Mouse (Mus musculus) heart, embryonic 16.5 days (tissue): ENCODE measurements at regions not wholly inside any gene's neighbourhood (a gene's known extent, or its start where the extent isn't known, plus 50 kb on each side); places are given as distances from the start of the nearest gene placed in this dataset.

Source experiments
- ATAC-seq: fragments of 200-750 bp; cut with Nextera tagmentation; replicated peaks from 2 replicates; pipeline ENCODE4 v1.8.0; 2017; ENCODE audit warnings: moderate number of reproducible peaks; ENCODE audit not compliant: insufficient read depth, low FRiP score; ENCODE audit errors: extremely low read depth
- H3K27ac ChIP-seq: fragments of 300-500 bp; sonication (generic); 2 replicates; pipeline ENCODE4 v1.5.1; 2014; ENCODE audit warnings: mild to moderate bottlenecking, low read length, control low read depth, moderate library complexity
- H3K27me3 ChIP-seq: fragments of 300-500 bp; sonication (generic); 2 replicates; pipeline ENCODE4 v1.6.1; 2014; ENCODE audit warnings: low read length, mixed read lengths; ENCODE audit not compliant: control insufficient read depth, insufficient read depth
- H3K36me3 ChIP-seq: fragments of 300-500 bp; sonication (generic); 2 replicates; pipeline ENCODE4 v1.6.1; 2014; ENCODE audit not compliant: control insufficient read depth, insufficient read depth
- H3K4me1 ChIP-seq: fragments of 300-500 bp; sonication (generic); 2 replicates; pipeline ENCODE4 v1.6.1; 2014; ENCODE audit warnings: low read length, mixed read lengths; ENCODE audit not compliant: control insufficient read depth, insufficient read depth
- H3K4me2 ChIP-seq: fragments of 300-500 bp; sonication (generic); 2 replicates; pipeline ENCODE4 v1.6.1; 2014; ENCODE audit warnings: low read depth, mild to moderate bottlenecking, control low read depth, low read length
- H3K4me3 ChIP-seq: fragments of 300-500 bp; sonication (generic); 2 replicates; pipeline ENCODE4 v1.5.1; 2014; ENCODE audit warnings: mild to moderate bottlenecking, control low read depth, low read length
- H3K9ac ChIP-seq: fragments of 300-500 bp; sonication (generic); 2 replicates; pipeline ENCODE4 v1.6.1; 2014; ENCODE audit warnings: low read length, control low read depth
- H3K9me3 ChIP-seq: fragments of 300-500 bp; sonication (generic); replicated peaks from 2 replicates; pipeline ENCODE4 v1.6.1; 2016; ENCODE audit warnings: low read length; ENCODE audit not compliant: control insufficient read depth
- WGBS: fragments of 180-500 bp; shearing (Covaris S2); extraction: QIAGEN DNeasy Blood & Tissue Kit; methylation state at CpG from one replicate; pipeline ENCODE4 v1.1.7; 2014; 5-methylcytosine and 5-hydroxymethylcytosine counted together

DNA sequence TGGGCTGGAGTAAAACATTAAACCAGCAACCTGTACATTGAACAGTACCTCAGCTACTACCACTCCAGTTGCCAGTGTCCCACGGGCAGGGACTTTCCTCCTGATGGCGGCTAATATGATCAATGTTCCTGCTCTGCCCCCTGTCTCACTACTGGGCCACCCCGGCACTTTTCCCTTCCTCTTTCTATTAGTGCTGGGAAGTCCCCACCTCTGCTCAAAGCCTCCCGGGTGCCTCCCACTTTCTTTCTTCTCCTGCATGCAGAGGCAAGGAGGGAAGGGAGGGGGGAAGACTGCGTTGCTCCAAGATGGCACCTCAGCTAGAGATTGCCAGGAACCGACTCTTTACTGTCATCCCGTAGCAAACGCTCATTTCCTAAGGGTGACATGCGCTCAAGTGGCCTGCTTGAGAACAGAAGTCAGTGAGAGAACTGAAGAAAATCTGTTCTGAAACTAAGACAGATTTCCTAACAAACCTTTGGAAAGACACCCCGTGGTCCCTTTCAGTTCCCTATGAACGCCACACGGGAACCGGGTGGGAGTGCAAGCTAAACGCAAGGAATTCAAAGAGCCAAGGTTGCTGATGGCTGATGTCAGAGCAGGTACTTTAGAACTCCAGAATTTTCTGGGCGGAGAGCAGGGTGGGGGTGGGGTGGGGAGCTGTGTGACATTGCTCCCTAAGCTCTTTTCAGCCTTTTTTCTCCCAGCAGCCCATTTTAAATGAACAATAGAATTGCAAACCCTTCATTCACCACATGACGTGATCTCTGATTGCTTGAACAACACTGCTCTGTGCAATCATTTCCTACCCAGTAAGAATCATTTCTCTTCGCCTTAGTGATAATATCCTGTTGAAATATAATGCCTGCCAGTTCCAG is 96.2 kb upstream of the Med14 start:
- 0 out of 2 replicates have a peak, but pooled peaks have one; percentile 23 for ATAC-seq
- peak overlapping the region; percentile 42 for H3K4me3 ChIP-seq
- 20% methylated on average over 17 of the region's 17 CpGs for WGBS

GRCm38 (mm10) chrX:12855425-12855824 is 93.6 kb upstream of the Med14 start:
- WGBS = 53% methylated on average over 4 of the region's 4 CpGs
- no peak overlapping the region for H3K4me2 ChIP-seq

More for the DNA sequence above, 96.2 kb upstream of the Med14 start:
- Histone ChIP-seq H3K4me2 (peak overlapping the region; percentile 61), H3K9ac (peak overlapping the region; percentile 55), H3K36me3 (no peaks in the 10 kb centered on the region), H3K9me3 (no peaks in the 10 kb centered on the region), H3K27me3 (no peaks in the 10 kb centered on the region; the same call in 1 of the 2 replicates), H3K4me1 (peaks cover 2% of the 10 kb centered on the region; the same call in 1 of the 2 replicates), H3K27ac (peak overlapping the region; percentile 90)

GRCm38 (mm10) chrX:12851684-12852083 is 89.8 kb upstream of the Med14 start:
- H3K4me3 ChIP-seq = no peak overlapping the region
- no peak overlapping the region for H3K27ac ChIP-seq
- H3K36me3 ChIP-seq = no peaks in the 10 kb centered on the region
- no peak overlapping the region for H3K9ac ChIP-seq
- ATAC-seq = no peak
- 63% methylated on average over 4 of the region's 4 CpGs for WGBS
- H3K27me3 ChIP-seq = no peaks in the 10 kb centered on the region; the same call in 1 of the 2 replicates
- no peaks in the 10 kb centered on the region for H3K4me1 ChIP-seq
- no peaks in the 10 kb centered on the region; the same call in 1 of the 2 replicates for H3K9me3 ChIP-seq
- H3K4me2 ChIP-seq = no peak overlapping the region

More at GRCm38 (mm10) chrX:12855425-12855824, 93.6 kb upstream of the Med14 start:
- no peaks in the 10 kb centered on the region; the same call in 1 of the 2 replicates for H3K27me3 ChIP-seq
- no peak overlapping the region for H3K9ac ChIP-seq
- no peaks in the 10 kb centered on the region for H3K36me3 ChIP-seq
- no peaks in the 10 kb centered on the region; the same call in 1 of the 2 replicates for H3K9me3 ChIP-seq
- no peak overlapping the region for H3K4me3 ChIP-seq
- peaks cover 2% of the 10 kb centered on the region; the same call in 1 of the 2 replicates for H3K4me1 ChIP-seq
- no peak overlapping the region for H3K27ac ChIP-seq
- no peak for ATAC-seq

GRCm38 (mm10) chrX:12844431-12844830 is 82.6 kb upstream of the Med14 start:
- no peaks in the 10 kb centered on the region for H3K4me1 ChIP-seq
- H3K27ac ChIP-seq = no peak overlapping the region

GRCm38 (mm10) chrX:12841021-12841325 is 79.1 kb upstream of the Med14 start:
- Histone ChIP-seq H3K4me2 (peak overlapping the region; percentile 62), H3K4me3 (no peak overlapping the region), H3K9me3 (no peaks in the 10 kb centered on the region), H3K27ac (peak overlapping the region; percentile 88), H3K27me3 (no peaks in the 10 kb centered on the region), H3K36me3 (no peaks in the 10 kb centered on the region), H3K9ac (no peak overlapping the region), H3K4me1 (no peaks in the 10 kb centered on the region; the same call in 1 of the 2 replicates)
- 77% methylated on average over 3 of the region's 3 CpGs for WGBS
- ATAC-seq = no peak

More at GRCm38 (mm10) chrX:12844431-12844830, 82.6 kb upstream of the Med14 start:
- Histone ChIP-seq H3K9ac (no peak overlapping the region), H3K27me3 (no peaks in the 10 kb centered on the region), H3K4me3 (no peak overlapping the region), H3K4me2 (no peak overlapping the region), H3K9me3 (no peaks in the 10 kb centered on the region), H3K36me3 (no peaks in the 10 kb centered on the region)
- WGBS = 16% methylated on average over 1 of the region's 1 CpGs
- no peak for ATAC-seq

GRCm38 (mm10) chrX:12840160-12841020 is 78.5 kb upstream of the Med14 start:
- Histone ChIP-seq H3K4me3 (peak overlapping the region; percentile 46), H3K4me1 (no peaks in the 10 kb centered on the region; the same call in 1 of the 2 replicates), H3K36me3 (no peaks in the 10 kb centered on the region), H3K9me3 (no peaks in the 10 kb centered on the region), H3K9ac (peak overlapping the region; percentile 37; the same call in 1 of the 2 replicates), H3K27me3 (no peaks in the 10 kb centered on the region), H3K4me2 (peak overlapping the region; percentile 62), H3K27ac (peak overlapping the region; percentile 88)
- peak; percentile 87 for ATAC-seq
- 13% methylated on average over 25 of the region's 25 CpGs for WGBS

GRCm38 (mm10) chrX:12839406-12840159 is 77.7 kb upstream of the Med14 start:
- H3K4me3 ChIP-seq = peak overlapping the region; percentile 46
- WGBS = 16% methylated on average over 11 of the region's 11 CpGs
- H3K4me1 ChIP-seq = no peaks in the 10 kb centered on the region; the same call in 1 of the 2 replicates
- H3K9ac ChIP-seq = peak overlapping the region; percentile 37; the same call in 1 of the 2 replicates
- no peaks in the 10 kb centered on the region for H3K27me3 ChIP-seq
- H3K27ac ChIP-seq = peak overlapping the region; percentile 88
- peak; percentile 49 for ATAC-seq
- H3K9me3 ChIP-seq = no peaks in the 10 kb centered on the region
- no peaks in the 10 kb centered on the region for H3K36me3 ChIP-seq
- H3K4me2 ChIP-seq = peak overlapping the region; percentile 62

DNA sequence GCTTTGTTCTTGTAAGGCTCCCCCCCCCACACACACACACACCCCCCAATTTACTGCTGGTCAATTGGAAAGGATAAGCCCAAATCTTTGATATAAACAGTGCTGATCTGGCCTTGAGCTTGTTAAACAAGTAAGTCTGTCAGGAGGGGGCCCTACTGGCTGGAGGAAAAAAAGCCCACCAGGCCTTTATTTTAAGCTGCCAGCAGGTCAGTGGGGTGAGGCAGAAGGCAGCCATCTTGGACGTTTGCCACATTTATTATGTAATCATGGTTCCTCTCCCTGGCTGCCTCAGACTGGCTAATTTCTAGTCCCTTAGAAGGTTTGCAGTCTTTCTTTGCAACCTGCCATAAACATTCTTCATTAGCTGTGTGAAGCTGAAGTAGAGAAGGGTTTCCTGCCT is 75.9 kb upstream of the Med14 start:
- no peak for ATAC-seq
- no peak overlapping the region for H3K4me2 ChIP-seq
- H3K9me3 ChIP-seq = no peaks in the 10 kb centered on the region
- WGBS = 13% methylated on average over 1 of the region's 1 CpGs
- H3K36me3 ChIP-seq = no peaks in the 10 kb centered on the region
- H3K9ac ChIP-seq = no peak overlapping the region
- no peaks in the 10 kb centered on the region for H3K27me3 ChIP-seq
- H3K27ac ChIP-seq = no peak overlapping the region
- H3K4me1 ChIP-seq = no peaks in the 10 kb centered on the region; the same call in 1 of the 2 replicates
- H3K4me3 ChIP-seq = no peak overlapping the region
